Mouse (Mus musculus) cerebellum, adult 2 months (tissue): ENCODE results near the gene Gm45711.

Source experiments
- CTCF ChIP-seq: fragments of 200-500 bp; IDR thresholded peaks from 2 replicates; pipeline ENCODE4 v1.5.1; 2011; ENCODE audit warnings: low read depth, mild to moderate bottlenecking, control low read depth, low read length, moderate library complexity, borderline replicate concordance; ENCODE audit not compliant: insufficient read depth
- POLR2A ChIP-seq: fragments of 200-500 bp; IDR thresholded peaks from 2 replicates; pipeline ENCODE4 v1.6.1; 2011; ENCODE audit warnings: low read length, control low read depth, borderline replicate concordance; ENCODE audit not compliant: insufficient read depth

GRCm38 (mm10) chr8:104249442-104249996 is 60.4 kb downstream of the Gm45711 start:
- TF ChIP-seq CTCF: no peak
- TF ChIP-seq POLR2A: no peak
